Mouse (Mus musculus) embryonic facial prominence, embryonic 12.5 days (tissue): ENCODE data around the gene Gpr62. TPM values are rescaled to one million over a fixed set of nuclear protein-coding genes. Genes with fewer than 3 reads are reported as not detected.

ENCODE experiments used
- ATAC-seq: fragments of 200-750 bp; cut with Nextera tagmentation; 2 replicates; pipeline ENCODE4 v1.8.0; 2017; ENCODE audit not compliant: insufficient number of reproducible peaks, insufficient read depth, low FRiP score, low TSS enrichment
- H3K27ac ChIP-seq: fragments of 300-500 bp; sonication (generic); 2 replicates; pipeline ENCODE4 v1.5.1; 2016; ENCODE audit warnings: mild to moderate bottlenecking
- H3K27me3 ChIP-seq: fragments of 300-500 bp; sonication (generic); 2 replicates; pipeline ENCODE4 v1.6.1; 2016; ENCODE audit warnings: mild to moderate bottlenecking, moderate library complexity
- H3K36me3 ChIP-seq: fragments of 300-500 bp; sonication (generic); 2 replicates; pipeline ENCODE4 v1.6.1; 2016; ENCODE audit warnings: mild to moderate bottlenecking
- H3K4me1 ChIP-seq: fragments of 300-500 bp; sonication (generic); 2 replicates; pipeline ENCODE4 v1.6.1; 2016
- H3K4me2 ChIP-seq: fragments of 300-500 bp; sonication (generic); replicated peaks from 2 replicates; pipeline ENCODE4 v1.6.1; 2016; ENCODE audit warnings: mild to moderate bottlenecking, moderate library complexity
- H3K4me3 ChIP-seq: fragments of 300-500 bp; sonication (generic); 2 replicates; pipeline ENCODE4 v1.5.1; 2016; ENCODE audit warnings: mild to moderate bottlenecking
- H3K9ac ChIP-seq: fragments of 300-500 bp; sonication (generic); 2 replicates; pipeline ENCODE4 v1.6.1; 2016; ENCODE audit warnings: mild to moderate bottlenecking, moderate library complexity
- H3K9me3 ChIP-seq: fragments of 300-500 bp; sonication (generic); 2 replicates; pipeline ENCODE4 v1.6.1; 2016; ENCODE audit warnings: mild to moderate bottlenecking, moderate library complexity
- WGBS: fragments of 180-500 bp; shearing (Covaris S2); methylation state at CpG from one replicate; pipeline ENCODE4 v1.1.7; 2016; 5-methylcytosine and 5-hydroxymethylcytosine counted together
- polyA plus RNA-seq: library from polyadenylated mRNA; unstranded; fragments of >200 nt; fragmentation: Nextera tagmentation; extraction: Ambion mirVana; gene quantifications from 2 replicates; pipeline ENCODE4 v1.2.1, GENCODE M21; 2016

Gpr62 gene
- polyA plus RNA-seq, 1 experiment from 2014 or later, result 0.70 TPM

- H3K9ac ChIP-seq, result no peak overlapping the region
- no peak for ATAC-seq
- 0 out of 2 replicates have a peak, but pooled peaks cover 8% of the 10 kb centered on the region for H3K27me3 ChIP-seq
- H3K4me2 ChIP-seq, result no peak overlapping the region
- 87% methylated on average over 12 of the region's 12 CpGs for WGBS
- no peak overlapping the region for H3K27ac ChIP-seq
- H3K36me3 ChIP-seq, result peaks cover 42% of the 10 kb centered on the region
- H3K4me3 ChIP-seq, result no peak overlapping the region
- H3K9me3 ChIP-seq, result no peaks in the 10 kb centered on the region
- peaks cover 33% of the 10 kb centered on the region for H3K4me1 ChIP-seq
Measured at GRCm38 (mm10) chr9:106462430-106462800, 3.3 kb downstream of the Gpr62 start.

GRCm38 (mm10) chr9:106461641-106462429, 3.9 kb downstream of the Gpr62 start:
- H3K9me3 ChIP-seq, result no peaks in the 10 kb centered on the region
- H3K4me2 ChIP-seq, result no peak overlapping the region
- ATAC-seq, result no peak
- no peak overlapping the region for H3K4me3 ChIP-seq
- WGBS, result 81% methylated on average over 16 of the region's 16 CpGs
- no peak overlapping the region for H3K27ac ChIP-seq
- peaks cover 39% of the 10 kb centered on the region for H3K4me1 ChIP-seq
- no peak overlapping the region for H3K9ac ChIP-seq
- H3K36me3 ChIP-seq, result peaks cover 42% of the 10 kb centered on the region
- H3K27me3 ChIP-seq, result 0 out of 2 replicates have a peak, but pooled peaks cover 8% of the 10 kb centered on the region

- ATAC-seq, result no peak
- Histone ChIP-seq H3K27me3 (0 out of 2 replicates have a peak, but pooled peaks cover 8% of the 10 kb centered on the region), H3K9ac (no peak overlapping the region; the same call in 1 of the 2 replicates), H3K36me3 (peaks cover 42% of the 10 kb centered on the region), H3K4me2 (no peak overlapping the region), H3K4me1 (peaks cover 47% of the 10 kb centered on the region), H3K9me3 (no peaks in the 10 kb centered on the region), H3K4me3 (no peak overlapping the region), H3K27ac (no peak overlapping the region)
- 93% methylated on average over 9 of the region's 9 CpGs for whole genome bisulfite sequencing
Measured at GRCm38 (mm10) chr9:106461026-106461415, 4.7 kb downstream of the Gpr62 start.

DNA sequence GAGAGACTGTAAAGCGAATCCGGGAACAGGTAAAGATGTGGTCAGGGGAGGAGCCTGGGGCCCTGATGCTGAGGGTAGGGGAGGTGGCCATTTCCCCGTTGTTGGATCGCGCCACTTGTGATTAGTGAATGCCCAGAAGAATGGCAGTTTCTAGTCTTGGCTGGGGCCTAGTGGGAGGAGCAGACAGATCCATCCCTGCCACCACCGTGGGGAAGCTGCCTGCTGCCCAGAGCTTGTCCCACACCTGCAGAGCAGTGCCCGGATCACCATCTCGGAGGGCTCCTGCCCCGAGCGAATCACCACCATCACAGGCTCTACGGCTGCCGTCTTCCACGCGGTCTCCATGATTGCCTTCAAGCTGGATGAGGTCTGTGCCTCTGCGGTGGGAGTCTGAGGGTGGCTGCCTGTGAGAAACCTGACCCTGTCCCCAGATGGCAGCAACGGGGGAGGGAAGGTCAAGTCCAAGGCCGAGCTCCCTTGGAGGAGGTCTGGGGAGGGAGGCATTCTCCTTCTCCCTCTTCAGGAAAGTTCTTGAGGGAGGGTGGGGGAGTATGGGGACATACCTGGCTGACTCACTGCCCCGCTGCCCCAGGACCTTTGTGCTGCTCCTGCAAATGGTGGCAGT, 5.2 kb downstream of the Gpr62 start:
- H3K4me1 ChIP-seq, result peaks cover 52% of the 10 kb centered on the region
- no peak overlapping the region; the same call in 1 of the 2 replicates for H3K9ac ChIP-seq
- peaks cover 42% of the 10 kb centered on the region for H3K36me3 ChIP-seq
- peak overlapping the region; percentile 30; the same call in 1 of the 2 replicates for H3K27ac ChIP-seq
- no peak overlapping the region for H3K4me3 ChIP-seq
- ATAC-seq, result no peak
- H3K27me3 ChIP-seq, result 0 out of 2 replicates have a peak, but pooled peaks cover 8% of the 10 kb centered on the region
- no peaks in the 10 kb centered on the region for H3K9me3 ChIP-seq
- H3K4me2 ChIP-seq, result no peak overlapping the region
- WGBS, result 70% methylated on average over 18 of the region's 18 CpGs

GRCm38 (mm10) chr9:106459946-106460345, 5.8 kb downstream of the Gpr62 start:
- 0 out of 2 replicates have a peak, but pooled peaks cover 8% of the 10 kb centered on the region for H3K27me3 ChIP-seq
- no peak overlapping the region for H3K4me2 ChIP-seq
- 80% methylated on average over 15 of the region's 15 CpGs for WGBS
- no peak overlapping the region for H3K9ac ChIP-seq
- H3K27ac ChIP-seq, result no peak overlapping the region
- ATAC-seq, result no peak
- H3K4me3 ChIP-seq, result no peak overlapping the region
- H3K36me3 ChIP-seq, result peaks cover 42% of the 10 kb centered on the region
- H3K4me1 ChIP-seq, result peaks cover 58% of the 10 kb centered on the region
- no peaks in the 10 kb centered on the region for H3K9me3 ChIP-seq

DNA sequence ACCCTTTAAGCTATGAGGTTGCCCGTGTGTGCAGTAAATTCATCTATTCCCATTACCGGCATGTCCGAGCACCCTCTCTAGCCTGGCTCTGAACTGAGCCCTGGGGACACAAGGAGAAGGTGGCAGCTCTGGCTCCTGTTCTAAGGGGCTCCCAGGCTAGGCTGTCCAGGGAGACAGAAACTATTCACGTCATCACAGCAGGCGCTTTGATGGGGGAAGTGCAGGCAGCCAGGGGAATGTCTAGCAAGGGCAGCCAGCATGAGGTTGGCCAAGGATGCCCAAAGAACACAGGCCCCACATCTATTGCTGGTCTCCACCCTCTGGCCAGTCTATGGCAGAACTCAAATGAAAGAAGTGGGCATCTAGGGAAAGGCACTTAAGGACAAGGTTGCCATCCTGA, 7.8 kb downstream of the Gpr62 start:
- Histone ChIP-seq H3K36me3 (peaks cover 34% of the 10 kb centered on the region), H3K27me3 (0 out of 2 replicates have a peak, but pooled peaks cover under 1% of the 10 kb centered on the region), H3K27ac (no peak overlapping the region), H3K9me3 (no peaks in the 10 kb centered on the region), H3K4me3 (no peak overlapping the region), H3K9ac (peak overlapping the region; percentile 86; the same call in 1 of the 2 replicates), H3K4me2 (peak overlapping the region; percentile 98), H3K4me1 (peaks cover 54% of the 10 kb centered on the region)
- 76% methylated on average over 5 of the region's 5 CpGs for WGBS
- no peak for ATAC-seq

- Histone ChIP-seq H3K27ac (peak overlapping the region; percentile 96; the same call in 1 of the 2 replicates), H3K9ac (peak overlapping the region; percentile 86), H3K9me3 (no peaks in the 10 kb centered on the region), H3K4me3 (peak overlapping the region; percentile 80), H3K4me2 (peak overlapping the region; percentile 98), H3K27me3 (no peaks in the 10 kb centered on the region), H3K4me1 (peaks cover 61% of the 10 kb centered on the region), H3K36me3 (peaks cover 28% of the 10 kb centered on the region)
- 44% methylated on average over 9 of the region's 9 CpGs for WGBS
- ATAC-seq, result no peak
Measured at GRCm38 (mm10) chr9:106457163-106457559, 8.6 kb downstream of the Gpr62 start.

GRCm38 (mm10) chr9:106456325-106457162, 9.2 kb downstream of the Gpr62 start:
- 32% methylated on average over 15 of the region's 15 CpGs for WGBS
- no peaks in the 10 kb centered on the region for H3K27me3 ChIP-seq

GRCm38 (mm10) chr9:106454888-106455681, 10.7 kb downstream of the Gpr62 start:
- H3K4me2 ChIP-seq, result peak overlapping the region; percentile 98
- 1% methylated on average over 17 of the region's 17 CpGs for WGBS
- H3K27ac ChIP-seq, result peak overlapping the region; percentile 96
- peaks cover 78% of the 10 kb centered on the region for H3K4me1 ChIP-seq
- H3K27me3 ChIP-seq, result no peaks in the 10 kb centered on the region
- H3K9ac ChIP-seq, result peak overlapping the region; percentile 86
- H3K4me3 ChIP-seq, result peak overlapping the region; percentile 80
- no peaks in the 10 kb centered on the region for H3K9me3 ChIP-seq
- peak; percentile 19; the same call in 1 of the 2 replicates for ATAC-seq
- peaks cover 8% of the 10 kb centered on the region; the same call in 1 of the 2 replicates for H3K36me3 ChIP-seq

More at GRCm38 (mm10) chr9:106456325-106457162, 9.2 kb downstream of the Gpr62 start:
- peak overlapping the region; percentile 80 for H3K4me3 ChIP-seq
- 0 out of 2 replicates have a peak, but pooled peaks have one; percentile 2 for ATAC-seq
- peaks cover 67% of the 10 kb centered on the region for H3K4me1 ChIP-seq
- peak overlapping the region; percentile 98 for H3K4me2 ChIP-seq
- peak overlapping the region; percentile 86 for H3K9ac ChIP-seq
- H3K9me3 ChIP-seq, result no peaks in the 10 kb centered on the region
- H3K36me3 ChIP-seq, result peaks cover 22% of the 10 kb centered on the region
- peak overlapping the region; percentile 96 for H3K27ac ChIP-seq

- H3K4me2 ChIP-seq, result peak overlapping the region; percentile 98
- H3K27ac ChIP-seq, result peak overlapping the region; percentile 96
- no peaks in the 10 kb centered on the region for H3K9me3 ChIP-seq
- peak overlapping the region; percentile 80 for H3K4me3 ChIP-seq
- peak; percentile 6; the same call in 1 of the 2 replicates for ATAC-seq
- H3K36me3 ChIP-seq, result 0 out of 2 replicates have a peak, but pooled peaks cover 3% of the 10 kb centered on the region
- H3K9ac ChIP-seq, result peak overlapping the region; percentile 86
- H3K4me1 ChIP-seq, result peaks cover 82% of the 10 kb centered on the region
- H3K27me3 ChIP-seq, result no peaks in the 10 kb centered on the region
- 1% methylated on average over 20 of the region's 20 CpGs for WGBS
Measured at GRCm38 (mm10) chr9:106454071-106454761, 11.5 kb downstream of the Gpr62 start.
